Mouse (Mus musculus) forebrain, embryonic 13.5 days (tissue): Measurements from ENCODE around the gene Msl3. TPM values are rescaled to one million over a fixed set of nuclear protein-coding genes. Genes with fewer than 3 reads are reported as not detected.

Experiments used
- ATAC-seq: fragments of 200-750 bp; cut with Nextera tagmentation; 2 replicates; pipeline ENCODE4 v1.8.0; 2017
- H3K27ac ChIP-seq: fragments of 300-500 bp; sonication (generic); 2 replicates; pipeline ENCODE4 v1.5.1; 2015; ENCODE audit warnings: inconsistent platforms, mild to moderate bottlenecking, moderate library complexity
- H3K27me3 ChIP-seq: fragments of 300-500 bp; sonication (generic); 2 replicates; pipeline ENCODE4 v1.6.1; 2015; ENCODE audit warnings: mild to moderate bottlenecking, inconsistent platforms
- H3K36me3 ChIP-seq: fragments of 300-500 bp; sonication (generic); 2 replicates; pipeline ENCODE4 v1.6.1; 2015; ENCODE audit warnings: mild to moderate bottlenecking, inconsistent platforms; ENCODE audit not compliant: poor library complexity, severe bottlenecking
- H3K4me1 ChIP-seq: fragments of 300-500 bp; sonication (generic); 2 replicates; pipeline ENCODE4 v1.6.1; 2015; ENCODE audit warnings: inconsistent platforms
- H3K4me2 ChIP-seq: fragments of 300-500 bp; sonication (generic); 2 replicates; pipeline ENCODE4 v1.6.1; 2015; ENCODE audit warnings: inconsistent platforms, mild to moderate bottlenecking, moderate library complexity
- H3K4me3 ChIP-seq: fragments of 300-500 bp; sonication (generic); 2 replicates; pipeline ENCODE4 v1.5.1; 2015; ENCODE audit warnings: mild to moderate bottlenecking, inconsistent platforms
- H3K9ac ChIP-seq: fragments of 300-500 bp; sonication (generic); 2 replicates; pipeline ENCODE4 v1.6.1; 2015; ENCODE audit warnings: mild to moderate bottlenecking, inconsistent platforms
- H3K9me3 ChIP-seq: fragments of 300-500 bp; sonication (generic); replicated peaks from 2 replicates; pipeline ENCODE4 v1.6.1; 2016; ENCODE audit warnings: inconsistent platforms
- WGBS: fragments of 180-500 bp; shearing (Covaris S2); methylation state at CpG from one replicate; pipeline ENCODE4 v1.1.7; 2015; 5-methylcytosine and 5-hydroxymethylcytosine counted together
- polyA plus RNA-seq: library from polyadenylated mRNA; unstranded; fragments of >200 nt; fragmentation: Nextera tagmentation; extraction: Ambion mirVana; gene quantifications from 2 replicates; pipeline ENCODE4 v1.2.1, GENCODE M21; 2015

Msl3 gene
- polyA plus RNA-seq, 1 experiment from 2014 or later: 25.4 TPM

- Histone ChIP-seq H3K4me1 (no peaks in the 10 kb centered on the region), H3K9me3 (no peaks in the 10 kb centered on the region), H3K9ac (no peak overlapping the region), H3K4me3 (no peak overlapping the region), H3K4me2 (no peak overlapping the region), H3K27me3 (no peaks in the 10 kb centered on the region; the same call in 1 of the 2 replicates), H3K36me3 (peaks cover 12% of the 10 kb centered on the region; the same call in 1 of the 2 replicates), H3K27ac (no peak overlapping the region)
- WGBS: 77% methylated on average over 3 of the region's 3 CpGs
- no peak for ATAC-seq
Measured at GRCm38 (mm10) chrX:168647746-168648145, 26.0 kb downstream of the Msl3 start.

GRCm38 (mm10) chrX:168643451-168643850 is 30.2 kb downstream of the Msl3 start:
- ATAC-seq: no peak
- Histone ChIP-seq H3K36me3 (no peaks in the 10 kb centered on the region), H3K27ac (no peak overlapping the region), H3K4me2 (no peak overlapping the region), H3K9ac (no peak overlapping the region), H3K4me3 (no peak overlapping the region), H3K9me3 (no peaks in the 10 kb centered on the region), H3K4me1 (no peaks in the 10 kb centered on the region), H3K27me3 (no peaks in the 10 kb centered on the region)
- 97% methylated on average over 1 of the region's 1 CpGs for WGBS

DNA sequence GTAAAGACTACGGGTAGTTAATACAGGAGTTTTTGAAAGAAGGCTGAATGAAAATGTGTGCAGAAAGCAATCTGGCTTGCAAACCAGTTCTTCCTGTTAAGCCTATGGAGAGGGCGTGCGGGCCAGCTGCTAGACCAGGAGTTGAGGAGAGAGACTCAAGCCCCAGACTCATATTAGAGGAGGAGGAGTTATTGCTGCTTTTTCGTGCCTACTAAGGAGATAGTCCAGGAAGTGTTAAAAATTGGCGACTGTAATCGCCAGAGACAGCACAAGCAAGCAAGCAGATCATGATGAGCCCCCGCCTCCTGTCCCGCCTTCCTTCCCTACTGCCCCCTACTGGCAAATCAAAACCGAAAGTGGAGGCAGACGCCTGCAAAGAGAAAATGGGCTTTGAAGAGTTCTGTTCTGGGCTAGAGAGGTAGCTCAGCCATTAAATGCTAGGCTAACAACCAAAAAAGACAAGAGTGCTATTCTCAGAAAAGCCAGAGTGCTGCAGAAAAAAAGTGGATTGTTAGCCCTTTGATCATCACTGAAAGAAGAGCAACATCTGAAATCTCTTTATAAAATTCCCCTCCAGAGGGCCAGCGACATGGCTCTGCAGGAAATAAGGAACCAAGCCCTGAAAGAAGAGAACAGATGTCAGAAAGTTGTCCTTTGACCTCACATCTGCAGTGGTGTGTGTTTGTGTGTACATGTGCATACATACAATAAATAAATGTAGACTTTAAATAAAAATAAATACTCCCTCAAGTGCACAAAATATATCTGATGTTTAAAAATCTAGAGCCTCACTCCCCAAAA is 33.9 kb downstream of the Msl3 start:
- peak; percentile 75 for ATAC-seq
- H3K9ac ChIP-seq: 0 out of 2 replicates have a peak overlapping the region, but pooled peaks have one; percentile 40

More for the DNA sequence above, 33.9 kb downstream of the Msl3 start:
- Histone ChIP-seq H3K4me3 (peak overlapping the region; percentile 32), H3K27me3 (no peaks in the 10 kb centered on the region), H3K9me3 (no peaks in the 10 kb centered on the region), H3K27ac (no peak overlapping the region), H3K4me2 (peak overlapping the region; percentile 53), H3K36me3 (no peaks in the 10 kb centered on the region), H3K4me1 (no peaks in the 10 kb centered on the region)
- WGBS: 19% methylated on average over 11 of the region's 11 CpGs

Other genes starting within 250 kb of the Msl3 start
- gene Frmpd4, start 96.7 kb downstream of the Msl3 start, polyA plus RNA-seq: 0.21 and 0.26 TPM in 2 replicates
- 0.46 and 0.47 TPM in 2 replicates for gene Arhgap6, start 121.2 kb upstream of the Msl3 start, polyA plus RNA-seq